Mouse (Mus musculus) testis, adult 2 months (tissue): ENCODE data around the gene Sorbs1.

Source experiments
- CTCF ChIP-seq: fragments of 200-500 bp; IDR thresholded peaks from 2 replicates; pipeline ENCODE4 v1.5.1; 2012; ENCODE audit warnings: low read depth, mild to moderate bottlenecking, inconsistent platforms, low read length, moderate library complexity; ENCODE audit not compliant: control insufficient read depth, insufficient read depth, insufficient replicate concordance
- POLR2A ChIP-seq: fragments of 200-500 bp; IDR thresholded peaks from 2 replicates; pipeline ENCODE4 v1.6.1; 2012; ENCODE audit warnings: low read depth, mild to moderate bottlenecking, inconsistent platforms, low read length, moderate library complexity; ENCODE audit not compliant: control insufficient read depth

DNA sequence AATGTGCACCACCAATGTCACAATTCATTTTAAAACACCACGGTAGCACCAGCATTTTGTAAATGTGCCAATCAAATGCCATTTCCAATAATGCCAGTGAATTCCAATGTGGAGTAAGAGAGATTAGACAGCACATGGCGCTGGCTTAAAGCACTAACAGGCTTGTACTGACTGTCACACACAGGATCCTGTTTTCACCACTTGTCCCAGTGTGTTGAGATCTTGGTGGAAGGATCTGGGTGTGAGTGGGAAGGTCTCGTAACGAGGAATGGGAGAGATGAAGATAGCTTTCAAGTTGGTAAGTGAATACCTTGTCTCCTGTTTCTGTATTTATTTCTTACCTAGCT is 215.8 kb downstream of the Sorbs1 start:
- no peak for TF ChIP-seq POLR2A
- no peak for TF ChIP-seq CTCF
